Comparison of ENCODE assay signal across 16 mouse cellular contexts in genomic region chr9:122240629-122241199, GRCm38 (mm10). TPM values are rescaled to one million over a fixed set of nuclear protein-coding genes. Genes with fewer than 3 reads are reported as not detected.
DNase-seq lines count a peak whose midpoint lies in the region; ATAC-seq and TF ChIP-seq lines count a peak whose summit lies in the region.
"Had no signal": no experiment of that assay in that cellular context is flagged by ENCODE, and none has a peak within 500 bp of the region (broad histone marks: within the 10 kb centered on the region; RNA-seq: fewer than 3 reads in every experiment).

No protein-coding gene starts in this region.

- 49% methylated on average over 8 of the region's 8 CpGs for WGBS in forebrain, embryonic 14.5 days
- 40% methylated on average over 8 of the region's 8 CpGs for WGBS in forebrain, postnatal 0 days
- WGBS in heart, embryonic 16.5 days = 28% methylated on average over 8 of the region's 8 CpGs
- WGBS in hindbrain, embryonic 12.5 days = 37% methylated on average over 8 of the region's 8 CpGs
- WGBS in midbrain, embryonic 14.5 days = 19% methylated on average over 8 of the region's 8 CpGs

- H3K4me2 ChIP-seq in forebrain, embryonic 14.5 days (ENCODE audit: low read length) = no peak overlapping the region
- H3K4me2 ChIP-seq in forebrain, postnatal 0 days (ENCODE audit: low read depth) = no peak overlapping the region
- no peak overlapping the region for H3K4me2 ChIP-seq in heart, embryonic 16.5 days (ENCODE audit: low read depth, low read length)
- no peak overlapping the region for H3K4me2 ChIP-seq in hindbrain, embryonic 12.5 days (replicated peaks)
- H3K4me2 ChIP-seq in midbrain, embryonic 14.5 days (ENCODE audit: low read length) = no peak overlapping the region
- H3K4me2 ChIP-seq: embryonic facial prominence, embryonic 13.5 days had no signal

- H3K36me3 ChIP-seq in forebrain, embryonic 14.5 days (ENCODE audit: control insufficient read depth, insufficient read depth, low read length) = no peaks in the 10 kb centered on the region
- no peaks in the 10 kb centered on the region; the same call in 1 of the 2 replicates for H3K36me3 ChIP-seq in forebrain, postnatal 0 days (ENCODE audit: insufficient read depth)
- H3K36me3 ChIP-seq in heart, embryonic 16.5 days (ENCODE audit: control insufficient read depth, insufficient read depth) = no peaks in the 10 kb centered on the region
- H3K36me3 ChIP-seq in hindbrain, embryonic 12.5 days = peaks cover 2% of the 10 kb centered on the region; the same call in 1 of the 2 replicates
- 0 out of 2 replicates have a peak, but pooled peaks cover 5% of the 10 kb centered on the region for H3K36me3 ChIP-seq in midbrain, embryonic 14.5 days (ENCODE audit: control insufficient read depth, insufficient read depth, low read length)
- H3K36me3 ChIP-seq: embryonic facial prominence, embryonic 13.5 days had no signal

- H3K4me3 ChIP-seq in forebrain, embryonic 14.5 days (ENCODE audit: low read depth, low read length) = no peak overlapping the region
- no peak overlapping the region for H3K4me3 ChIP-seq in forebrain, postnatal 0 days (ENCODE audit: low read depth, low read length)
- H3K4me3 ChIP-seq in heart, embryonic 16.5 days (ENCODE audit: low read length) = no peak overlapping the region
- no peak overlapping the region for H3K4me3 ChIP-seq in hindbrain, embryonic 12.5 days
- no peak overlapping the region for H3K4me3 ChIP-seq in midbrain, embryonic 14.5 days (replicated peaks; ENCODE audit: low read depth, low read length)
- H3K4me3 ChIP-seq: embryonic facial prominence, embryonic 13.5 days had no signal

- no peak for TF ChIP-seq CTCF in forebrain, postnatal 0 days (IDR thresholded peaks at IDR 0.05; ENCODE audit: low read depth)

- 0 out of 2 replicates have a peak overlapping the region, but pooled peaks have one; percentile 3 for H3K9ac ChIP-seq in forebrain, embryonic 14.5 days (ENCODE audit: low read length)
- H3K9ac ChIP-seq in forebrain, postnatal 0 days = no peak overlapping the region
- H3K9ac ChIP-seq in heart, embryonic 16.5 days (ENCODE audit: low read length) = no peak overlapping the region
- no peak overlapping the region for H3K9ac ChIP-seq in hindbrain, embryonic 12.5 days
- no peak overlapping the region for H3K9ac ChIP-seq in midbrain, embryonic 14.5 days (replicated peaks; ENCODE audit: low read length)
- H3K9ac ChIP-seq: embryonic facial prominence, embryonic 13.5 days; liver, postnatal 0 days had no signal

- H3K27ac ChIP-seq in forebrain, embryonic 14.5 days (ENCODE audit: low read depth, low read length) = no peak overlapping the region
- no peak overlapping the region for H3K27ac ChIP-seq in forebrain, postnatal 0 days (ENCODE audit: low read depth, low read length)
- peak overlapping the region; percentile 39; the same call in 1 of the 2 replicates for H3K27ac ChIP-seq in heart, embryonic 16.5 days (ENCODE audit: low read length)
- H3K27ac ChIP-seq in hindbrain, embryonic 12.5 days = no peak overlapping the region
- 0 out of 2 replicates have a peak overlapping the region, but pooled peaks have one; percentile 37 for H3K27ac ChIP-seq in midbrain, embryonic 14.5 days (replicated peaks; ENCODE audit: low read depth, low read length)
- H3K27ac ChIP-seq: embryonic facial prominence, embryonic 13.5 days had no signal

- H3K9me3 ChIP-seq in forebrain, embryonic 14.5 days (replicated peaks; ENCODE audit: control insufficient read depth, low read length) = no peaks in the 10 kb centered on the region
- H3K9me3 ChIP-seq in forebrain, postnatal 0 days (ENCODE audit: low read length) = no peaks in the 10 kb centered on the region
- no peaks in the 10 kb centered on the region for H3K9me3 ChIP-seq in heart, embryonic 16.5 days (replicated peaks; ENCODE audit: control insufficient read depth, low read length)
- no peaks in the 10 kb centered on the region for H3K9me3 ChIP-seq in hindbrain, embryonic 12.5 days (replicated peaks)
- H3K9me3 ChIP-seq in midbrain, embryonic 14.5 days (ENCODE audit: control insufficient read depth, low read length) = no peaks in the 10 kb centered on the region
- H3K9me3 ChIP-seq: embryonic facial prominence, embryonic 13.5 days had no signal

- no peak for ATAC-seq in forebrain, embryonic 14.5 days
- no peak for ATAC-seq in forebrain, postnatal 0 days
- peak; percentile 34; the same call in 1 of the 2 replicates for ATAC-seq in heart, embryonic 16.5 days (replicated peaks; ENCODE audit: extremely low read depth, insufficient read depth, low FRiP score)
- ATAC-seq in hindbrain, embryonic 12.5 days (ENCODE audit: low FRiP score) = peak; percentile 64; the same call in 1 of the 2 replicates
- no peak for ATAC-seq in midbrain, embryonic 14.5 days (ENCODE audit: low FRiP score, low TSS enrichment)
- ATAC-seq: intestine, postnatal 0 days; liver, postnatal 0 days had no signal

- no peaks in the 10 kb centered on the region; the same call in 1 of the 2 replicates for H3K4me1 ChIP-seq in forebrain, embryonic 14.5 days (ENCODE audit: control insufficient read depth, insufficient read depth, low read length)
- H3K4me1 ChIP-seq in forebrain, postnatal 0 days (ENCODE audit: insufficient read depth) = no peaks in the 10 kb centered on the region
- peaks cover 14% of the 10 kb centered on the region for H3K4me1 ChIP-seq in heart, embryonic 16.5 days (ENCODE audit: control insufficient read depth, insufficient read depth, low read length)
- H3K4me1 ChIP-seq in hindbrain, embryonic 12.5 days = peaks cover 13% of the 10 kb centered on the region
- no peaks in the 10 kb centered on the region for H3K4me1 ChIP-seq in midbrain, embryonic 14.5 days (ENCODE audit: control insufficient read depth, insufficient read depth, low read length)

- no peak for DNase-seq in forebrain, embryonic 14.5 days (ENCODE audit: low spot score)
- DNase-seq in forebrain, postnatal 0 days = no peak
- no peak for DNase-seq in heart, adult 9 months (ENCODE audit: low spot score in 2 of 2)
- peak; percentile 50 for DNase-seq in midbrain, embryonic 14.5 days
- no peak for DNase-seq in B cell, adult 2 months
- DNase-seq in testis, postnatal 10 days (ENCODE audit: low spot score) = no peak
- DNase-seq: cerebellum, adult 8-10 months; heart, adult 11 months; liver; liver, postnatal 0 days; right cerebral cortex, postnatal 25 days; thymus, postnatal 14 days had no signal

- H3K27me3 ChIP-seq in forebrain, embryonic 14.5 days (replicated peaks; ENCODE audit: control insufficient read depth, insufficient read depth, low read length) = no peaks in the 10 kb centered on the region
- no peaks in the 10 kb centered on the region for H3K27me3 ChIP-seq in forebrain, postnatal 0 days (ENCODE audit: insufficient read depth, low read length)
- H3K27me3 ChIP-seq in heart, embryonic 16.5 days (ENCODE audit: control insufficient read depth, insufficient read depth, low read length) = no peaks in the 10 kb centered on the region
- no peaks in the 10 kb centered on the region for H3K27me3 ChIP-seq in hindbrain, embryonic 12.5 days
- H3K27me3 ChIP-seq in midbrain, embryonic 14.5 days (ENCODE audit: control insufficient read depth, insufficient read depth, low read length) = no peaks in the 10 kb centered on the region
- H3K27me3 ChIP-seq: embryonic facial prominence, embryonic 13.5 days had no signal

RNA-seq across cellular contexts. Expression of gene Ano10, which starts 53.5 kb away (rescaled TPM):
- polyA plus RNA-seq in forebrain, embryonic 14.5 days (2014; fragmentation: Nextera tagmentation; extraction: Ambion mirVana) = 42.4 and 45.2 TPM in 2 replicates
- total RNA-seq in forebrain, postnatal 0 days (2014; rRNA removed) = 24.7 and 35.3 TPM in 2 replicates
- polyA plus RNA-seq in forebrain, postnatal 0 days (2015; fragmentation: Nextera tagmentation; extraction: Ambion mirVana) = 26.3 and 32.0 TPM in 2 replicates
- 27.3 and 32.2 TPM in 2 replicates for polyA plus RNA-seq in heart, embryonic 16.5 days (2015; fragmentation: Nextera tagmentation; extraction: Ambion mirVana)
- 52.3 and 53.6 TPM in 2 replicates for polyA plus RNA-seq in hindbrain, embryonic 12.5 days (2016; fragmentation: Nextera tagmentation; extraction: Ambion mirVana)
- polyA plus RNA-seq in midbrain, embryonic 14.5 days (2014; fragmentation: Nextera tagmentation; extraction: Ambion mirVana) = 33.1 and 41.2 TPM in 2 replicates

Comparison
In these comparisons a context has a peak if more than half of its experiments do, and no peak if none do; other contexts are left out.
1. ATAC-seq: peak in heart, embryonic 16.5 days (single experiment) and hindbrain, embryonic 12.5 days (single experiment); none in forebrain, embryonic 14.5 days (single experiment), forebrain, postnatal 0 days (single experiment) and midbrain, embryonic 14.5 days (single experiment).
2. H3K27ac ChIP-seq: peak in heart, embryonic 16.5 days (single experiment) and midbrain, embryonic 14.5 days (single experiment); none in forebrain, embryonic 14.5 days (single experiment), forebrain, postnatal 0 days (single experiment) and hindbrain, embryonic 12.5 days (single experiment).